Mouse (Mus musculus): ENCODE data around the gene Chat. TPM values are rescaled to one million over a fixed set of nuclear protein-coding genes. Genes with fewer than 3 reads are reported as not detected.

Gene Chat
- 0.42 and 0.69 TPM in 2 replicates for polyA plus RNA-seq (2012; rRNA removed)

GRCm38 (mm10) chr14:32465889-32466288 is at the start of gene Chat:
Gene Chat, minus strand, starts transcription at chr14:32465989.
- no peak for DNase-seq (ENCODE audit: extremely low spot score in 1 of 2, low spot score in 1 of 2)

GRCm38 (mm10) chr14:32513336-32514032 is 47.7 kb upstream of the Chat start, which contains the start of gene Ercc6:
Gene Ercc6, plus strand, starts transcription at chr14:32513521.
- peak; percentile 85 to 95 for DNase-seq (ENCODE audit: extremely low spot score in 1 of 2, low spot score in 1 of 2)

GRCm38 (mm10) chr14:32512912-32513311 is 47.1 kb upstream of the Chat start:
- DNase-seq (ENCODE audit: extremely low spot score in 1 of 2, low spot score in 1 of 2) = no peak

- no peak for DNase-seq (ENCODE audit: extremely low spot score in 1 of 2, low spot score in 1 of 2)
Measured at GRCm38 (mm10) chr14:32509443-32509961, 43.7 kb upstream of the Chat start.

GRCm38 (mm10) chr14:32508105-32508835 is 42.5 kb upstream of the Chat start:
- DNase-seq (ENCODE audit: extremely low spot score in 1 of 2, low spot score in 1 of 2) = no peak

- no peak for DNase-seq (ENCODE audit: extremely low spot score in 1 of 2, low spot score in 1 of 2)
Measured at GRCm38 (mm10) chr14:32507216-32507615, 41.4 kb upstream of the Chat start.

- no peak for DNase-seq (ENCODE audit: extremely low spot score in 1 of 2, low spot score in 1 of 2)
Measured at GRCm38 (mm10) chr14:32506329-32506728, 40.5 kb upstream of the Chat start.

GRCm38 (mm10) chr14:32503897-32504296 is 38.1 kb upstream of the Chat start:
- no peak for DNase-seq (ENCODE audit: extremely low spot score in 1 of 2, low spot score in 1 of 2)

GRCm38 (mm10) chr14:32502764-32503688 is 37.2 kb upstream of the Chat start:
- DNase-seq (ENCODE audit: extremely low spot score in 1 of 2, low spot score in 1 of 2) = no peak

GRCm38 (mm10) chr14:32501303-32501702 is 35.5 kb upstream of the Chat start:
- DNase-seq (ENCODE audit: extremely low spot score in 1 of 2, low spot score in 1 of 2) = no peak

GRCm38 (mm10) chr14:32496115-32496850 is 30.5 kb upstream of the Chat start:
- DNase-seq (ENCODE audit: extremely low spot score in 1 of 2, low spot score in 1 of 2) = no peak

- DNase-seq (ENCODE audit: extremely low spot score in 1 of 2, low spot score in 1 of 2) = peak in 1 of 2 experiments; percentile 49
Measured at GRCm38 (mm10) chr14:32492521-32492920, 26.7 kb upstream of the Chat start.

- peak in 1 of 2 experiments; percentile 41 for DNase-seq (ENCODE audit: extremely low spot score in 1 of 2, low spot score in 1 of 2)
Measured at GRCm38 (mm10) chr14:32482061-32482460, 16.3 kb upstream of the Chat start.

- no peak for DNase-seq (ENCODE audit: extremely low spot score in 1 of 2, low spot score in 1 of 2)
Measured at GRCm38 (mm10) chr14:32477581-32477980, 11.8 kb upstream of the Chat start.

- no peak for DNase-seq (ENCODE audit: extremely low spot score in 1 of 2, low spot score in 1 of 2)
Measured at GRCm38 (mm10) chr14:32476559-32476958, 10.8 kb upstream of the Chat start.

GRCm38 (mm10) chr14:32472996-32473395 is 7.2 kb upstream of the Chat start:
- peak; percentile 35 to 87 for DNase-seq (ENCODE audit: extremely low spot score in 1 of 2, low spot score in 1 of 2)

GRCm38 (mm10) chr14:32467606-32468005 is 1.8 kb upstream of the Chat start:
- peak in 1 of 2 experiments; percentile 21 for DNase-seq (ENCODE audit: extremely low spot score in 1 of 2, low spot score in 1 of 2)

- DNase-seq (ENCODE audit: extremely low spot score in 1 of 2, low spot score in 1 of 2) = no peak
Measured at GRCm38 (mm10) chr14:32465506-32465870, 301 bp downstream of the Chat start.

- no peak for DNase-seq (ENCODE audit: extremely low spot score in 1 of 2, low spot score in 1 of 2)
Measured at GRCm38 (mm10) chr14:32464601-32465505, 936 bp downstream of the Chat start, which contains the start of gene Slc18a3. Gene Slc18a3, minus strand, starts transcription at chr14:32464850.

All from frontal cortex, adult 2 months (tissue).